Mouse (Mus musculus) spleen, adult 2 months (tissue): ENCODE data around the gene Smarca4.

ENCODE experiments used
- CTCF ChIP-seq: fragments of 200-500 bp; IDR thresholded peaks from 2 replicates; pipeline ENCODE4 v1.5.1; 2011; ENCODE audit warnings: mild to moderate bottlenecking, inconsistent platforms; ENCODE audit not compliant: insufficient read depth, insufficient read length, insufficient replicate concordance; ENCODE audit errors: extremely low read depth
- POLR2A ChIP-seq: fragments of 200-500 bp; IDR thresholded peaks from 2 replicates; pipeline ENCODE4 v1.6.1; 2011; ENCODE audit warnings: low read depth, low read length, inconsistent platforms

DNA sequence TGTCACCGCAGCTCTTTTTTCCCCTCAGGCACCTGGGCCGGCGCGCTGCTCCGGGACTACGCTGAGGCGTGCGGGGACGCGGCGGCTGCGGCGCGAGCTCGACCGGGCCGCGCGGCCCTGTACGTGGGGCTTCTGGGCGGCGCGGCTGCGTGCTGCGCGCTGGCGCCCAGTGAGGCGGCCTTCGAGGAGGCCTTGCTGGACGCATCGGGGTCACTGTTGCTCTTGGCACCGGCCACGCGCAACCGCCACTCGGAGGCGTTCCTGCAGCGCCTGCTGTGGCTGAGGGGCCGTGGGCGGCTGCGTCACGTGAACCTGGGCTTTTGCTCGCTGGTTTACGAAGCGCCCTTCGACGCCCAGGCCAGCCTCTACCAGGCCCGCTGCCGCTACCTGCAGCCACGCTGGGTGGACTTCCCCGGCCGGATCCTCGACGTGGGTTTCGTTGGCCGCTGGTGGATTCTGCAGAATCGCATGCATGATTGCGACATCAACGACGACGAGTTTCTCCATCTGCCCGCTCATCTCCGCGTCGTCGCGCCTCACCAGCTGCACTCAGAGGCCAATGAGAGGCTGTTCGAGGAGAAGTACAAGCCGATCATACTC lies 22.7 kb upstream of the Smarca4 start:
- TF ChIP-seq POLR2A (no peak), CTCF (no peak)
